Mouse (Mus musculus): Measurements from ENCODE around the gene Wfdc2.
"Not testable (repeated sequence)": the region's sequence is repeated elsewhere in the genome, so short reads cannot be mapped to it uniquely, and the experiment has no call there.

DNA sequence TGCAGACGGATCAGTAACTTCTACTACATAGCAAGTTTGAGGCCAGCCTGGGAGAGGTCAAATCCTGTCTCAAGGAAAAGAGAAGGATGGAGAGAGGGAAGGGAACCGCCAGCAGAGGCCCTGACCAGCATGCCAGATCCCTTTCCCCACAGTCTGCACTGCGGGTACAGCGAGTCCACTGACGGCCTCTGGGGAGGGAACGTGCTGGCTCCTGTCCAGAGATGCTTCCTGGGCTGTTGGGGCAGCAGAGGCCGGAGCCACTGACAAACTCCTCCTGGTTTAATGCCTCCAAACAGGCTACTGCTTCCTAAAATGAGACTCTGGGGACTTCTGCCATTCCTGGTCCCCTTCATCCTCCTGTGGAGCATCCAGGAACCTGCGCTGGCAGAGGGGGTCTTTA lies 51.3 kb downstream of the Wfdc2 start, which contains the start of the genes Wfdc6b and Wfdc8:
- TF ChIP-seq POLR2A (IDR thresholded peaks at IDR 0.05; ENCODE audit: insufficient read length, low read depth); REST (IDR thresholded peaks at IDR 0.05; ENCODE audit: insufficient read depth, insufficient read length); MAX (IDR thresholded peaks at IDR 0.05; ENCODE audit: low read depth); POLR2AphosphoS2 (IDR thresholded peaks at IDR 0.05; ENCODE audit: insufficient read length, low read depth); USF1 (IDR thresholded peaks at IDR 0.05; ENCODE audit: low read depth); TCF12 (IDR thresholded peaks at IDR 0.05; ENCODE audit: insufficient read depth, poor library complexity, severe bottlenecking); MYOG (IDR thresholded peaks at IDR 0.05; ENCODE audit: control insufficient read depth in 1 of 3, insufficient read depth in 1 of 3, insufficient read length in 2 of 3, low read depth in 2 of 3); MYOD1 (IDR thresholded peaks at IDR 0.05; ENCODE audit: control insufficient read depth in 1 of 3, insufficient read length in 2 of 3, low read depth in 2 of 3): not testable (repeated sequence)

All from myocyte (in vitro differentiated cells).